Mouse (Mus musculus) midbrain, embryonic 11.5 days (tissue): Measurements from ENCODE around the gene Hoxc6. TPM values are rescaled to one million over a fixed set of nuclear protein-coding genes. Genes with fewer than 3 reads are reported as not detected.

Experiments
- ATAC-seq: fragments of 200-750 bp; cut with Nextera tagmentation; 2 replicates; pipeline ENCODE4 v1.8.0; 2017; ENCODE audit warnings: moderate TSS enrichment, moderate library complexity; ENCODE audit not compliant: low FRiP score
- DNase-seq: peaks from one replicate; pipeline ENCODE4 v3.0.0; 2015; ENCODE audit warnings: low spot score; ENCODE audit errors: missing footprints
- H3K27ac ChIP-seq: fragments of 300-500 bp; sonication (generic); 2 replicates; pipeline ENCODE4 v1.5.1; 2014; ENCODE audit warnings: low read depth, low read length
- H3K27me3 ChIP-seq: fragments of 300-500 bp; sonication (generic); 2 replicates; pipeline ENCODE4 v1.6.1; 2014; ENCODE audit warnings: mild to moderate bottlenecking, low read length, moderate library complexity, mixed read lengths; ENCODE audit not compliant: control insufficient read depth, insufficient read depth
- H3K36me3 ChIP-seq: fragments of 300-500 bp; sonication (generic); 2 replicates; pipeline ENCODE4 v1.6.1; 2014; ENCODE audit warnings: mild to moderate bottlenecking, low read length, moderate library complexity, mixed read lengths; ENCODE audit not compliant: control insufficient read depth, insufficient read depth
- H3K4me1 ChIP-seq: fragments of 300-500 bp; sonication (generic); 2 replicates; pipeline ENCODE4 v1.6.1; 2014; ENCODE audit warnings: low read length; ENCODE audit not compliant: control insufficient read depth, insufficient read depth
- H3K4me2 ChIP-seq: fragments of 300-500 bp; sonication (generic); 2 replicates; pipeline ENCODE4 v1.6.1; 2014; ENCODE audit warnings: mild to moderate bottlenecking, moderate library complexity
- H3K4me3 ChIP-seq: fragments of 300-500 bp; sonication (generic); 2 replicates; pipeline ENCODE4 v1.5.1; 2014; ENCODE audit warnings: low read depth, low read length
- H3K9ac ChIP-seq: fragments of 300-500 bp; sonication (generic); 2 replicates; pipeline ENCODE4 v1.6.1; 2014; ENCODE audit warnings: low read length
- H3K9me3 ChIP-seq: fragments of 300-500 bp; sonication (generic); 2 replicates; pipeline ENCODE4 v1.6.1; 2016; ENCODE audit warnings: low read length; ENCODE audit not compliant: control insufficient read depth
- WGBS: fragments of 180-500 bp; shearing (Covaris S2); extraction: QIAGEN DNeasy Blood & Tissue Kit; methylation state at CpG from one replicate; pipeline ENCODE4 v1.1.7; 2014; 5-methylcytosine and 5-hydroxymethylcytosine counted together
- polyA plus RNA-seq: library from polyadenylated mRNA; unstranded; fragments of >200 nt; fragmentation: Nextera tagmentation; extraction: Ambion mirVana; gene quantifications from 2 replicates; pipeline ENCODE4 v1.2.1, GENCODE M21; 2014

Gene Hoxc6
- polyA plus RNA-seq, 1 experiment from 2014 or later = not detected

- Histone ChIP-seq H3K4me2 (peak within 1 kb of the TSS; percentile 19; the same call in 1 of the 2 replicates), H3K9ac (no peak within 1 kb of the TSS), H3K36me3 (no peaks in the 10 kb centered on the region), H3K4me1 (no peaks in the 10 kb centered on the region; the same call in 1 of the 2 replicates), H3K4me3 (peak within 1 kb of the TSS; percentile 7; the same call in 1 of the 2 replicates), H3K27me3 (peaks cover 99% of the 10 kb centered on the region), H3K27ac (no peak within 1 kb of the TSS), H3K9me3 (no peaks in the 10 kb centered on the region)
- 3% methylated on average over 12 of the region's 12 CpGs for WGBS
- DNase-seq = no peak
- ATAC-seq = no peak
Observed at GRCm38 (mm10) chr15:102967312-102967510, 30.8 kb upstream of the Hoxc6 start, which contains the start of gene Hoxc5. TSS of gene Hoxc5 (plus strand) at chr15:102967443.

- H3K4me1 ChIP-seq = no peaks in the 10 kb centered on the region; the same call in 1 of the 2 replicates
- 1% methylated on average over 34 of the region's 34 CpGs for WGBS
- no peak overlapping the region for H3K4me3 ChIP-seq
- H3K36me3 ChIP-seq = no peaks in the 10 kb centered on the region
- DNase-seq (peak; percentile 94), ATAC-seq (no peak)
- no peak overlapping the region for H3K27ac ChIP-seq
- no peak overlapping the region for H3K4me2 ChIP-seq
- no peaks in the 10 kb centered on the region for H3K9me3 ChIP-seq
- peaks cover 99% of the 10 kb centered on the region for H3K27me3 ChIP-seq
- no peak overlapping the region for H3K9ac ChIP-seq
Observed at GRCm38 (mm10) chr15:102967511-102968397, 30.3 kb upstream of the Hoxc6 start.

DNA sequence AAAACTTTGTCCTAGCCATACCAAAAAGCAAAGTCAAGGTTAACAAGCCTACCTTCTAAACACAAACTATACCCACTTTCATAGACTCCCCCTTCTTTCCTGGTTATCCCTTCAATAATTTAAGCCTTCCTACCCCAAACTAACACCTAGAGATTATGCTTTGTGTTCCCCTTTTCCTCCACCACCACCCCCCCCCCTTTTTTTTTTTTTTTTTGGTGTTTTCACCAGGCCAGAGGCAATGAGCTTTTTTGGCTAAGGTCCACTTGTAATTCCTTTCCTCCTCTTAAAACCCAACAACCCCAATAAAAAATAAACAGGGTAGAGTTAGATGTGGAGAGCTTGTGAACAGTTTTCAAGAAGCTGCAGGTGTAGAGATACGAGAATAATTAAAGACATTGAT, 28.8 kb upstream of the Hoxc6 start:
- ATAC-seq (no peak), DNase-seq (no peak)
- Histone ChIP-seq H3K27me3 (peaks cover 99% of the 10 kb centered on the region), H3K27ac (no peak overlapping the region), H3K4me3 (no peak overlapping the region), H3K4me1 (no peaks in the 10 kb centered on the region; the same call in 1 of the 2 replicates), H3K9ac (no peak overlapping the region), H3K4me2 (no peak overlapping the region), H3K9me3 (no peaks in the 10 kb centered on the region), H3K36me3 (no peaks in the 10 kb centered on the region)
- WGBS = 21% methylated on average over 1 of the region's 1 CpGs

- Histone ChIP-seq H3K9me3 (no peaks in the 10 kb centered on the region), H3K27ac (no peak overlapping the region), H3K9ac (no peak overlapping the region), H3K4me1 (no peaks in the 10 kb centered on the region; the same call in 1 of the 2 replicates), H3K4me2 (no peak overlapping the region), H3K4me3 (no peak overlapping the region), H3K36me3 (no peaks in the 10 kb centered on the region), H3K27me3 (peaks cover 98% of the 10 kb centered on the region)
- no peak for ATAC-seq
- DNase-seq = no peak
- WGBS = 2% methylated on average over 12 of the region's 12 CpGs
Observed at GRCm38 (mm10) chr15:102970740-102971139, 27.3 kb upstream of the Hoxc6 start.

GRCm38 (mm10) chr15:102972254-102972653, 25.8 kb upstream of the Hoxc6 start:
- ATAC-seq (no peak), DNase-seq (peak; percentile 94)
- peaks cover 97% of the 10 kb centered on the region for H3K27me3 ChIP-seq
- H3K9ac ChIP-seq = no peak overlapping the region
- H3K9me3 ChIP-seq = no peaks in the 10 kb centered on the region
- no peak overlapping the region for H3K4me2 ChIP-seq
- WGBS = 1% methylated on average over 21 of the region's 21 CpGs
- no peak overlapping the region for H3K4me3 ChIP-seq
- no peaks in the 10 kb centered on the region for H3K36me3 ChIP-seq
- H3K27ac ChIP-seq = no peak overlapping the region
- no peaks in the 10 kb centered on the region for H3K4me1 ChIP-seq

GRCm38 (mm10) chr15:102972753-102973152, 25.3 kb upstream of the Hoxc6 start:
- H3K9ac ChIP-seq = no peak overlapping the region
- ATAC-seq (no peak), DNase-seq (peak; percentile 92)
- H3K4me3 ChIP-seq = no peak overlapping the region
- WGBS = 0% methylated on average over 6 of the region's 6 CpGs
- no peaks in the 10 kb centered on the region for H3K9me3 ChIP-seq
- no peak overlapping the region for H3K27ac ChIP-seq
- H3K4me2 ChIP-seq = no peak overlapping the region
- H3K36me3 ChIP-seq = no peaks in the 10 kb centered on the region
- no peaks in the 10 kb centered on the region for H3K4me1 ChIP-seq
- peaks cover 97% of the 10 kb centered on the region for H3K27me3 ChIP-seq

DNA sequence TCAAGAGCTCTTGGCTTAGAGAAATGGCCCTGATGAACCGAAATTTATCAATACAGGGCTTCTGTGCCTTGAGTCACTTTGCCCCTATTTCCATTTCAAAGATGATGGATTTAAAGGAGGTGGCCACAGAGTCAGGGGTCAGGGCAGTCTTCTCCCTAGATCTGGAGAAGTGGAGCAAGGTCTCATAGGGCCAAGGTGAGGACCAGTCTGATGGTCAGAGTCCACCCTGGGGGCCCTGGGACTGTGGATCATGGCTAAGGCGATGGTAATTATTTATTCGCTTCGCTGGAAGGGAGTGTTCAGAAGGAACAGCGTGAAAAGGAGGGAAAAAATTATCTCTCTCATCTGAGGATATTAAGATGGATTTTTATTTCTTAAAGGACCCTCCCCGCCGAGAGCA, 23.0 kb upstream of the Hoxc6 start:
- no peak for ATAC-seq
- no peak for DNase-seq
- Histone ChIP-seq H3K4me3 (no peak overlapping the region), H3K9ac (no peak overlapping the region), H3K9me3 (no peaks in the 10 kb centered on the region), H3K36me3 (no peaks in the 10 kb centered on the region), H3K27me3 (peaks cover 98% of the 10 kb centered on the region), H3K4me1 (no peaks in the 10 kb centered on the region), H3K4me2 (no peak overlapping the region), H3K27ac (no peak overlapping the region)
- 3% methylated on average over 7 of the region's 7 CpGs for WGBS

DNA sequence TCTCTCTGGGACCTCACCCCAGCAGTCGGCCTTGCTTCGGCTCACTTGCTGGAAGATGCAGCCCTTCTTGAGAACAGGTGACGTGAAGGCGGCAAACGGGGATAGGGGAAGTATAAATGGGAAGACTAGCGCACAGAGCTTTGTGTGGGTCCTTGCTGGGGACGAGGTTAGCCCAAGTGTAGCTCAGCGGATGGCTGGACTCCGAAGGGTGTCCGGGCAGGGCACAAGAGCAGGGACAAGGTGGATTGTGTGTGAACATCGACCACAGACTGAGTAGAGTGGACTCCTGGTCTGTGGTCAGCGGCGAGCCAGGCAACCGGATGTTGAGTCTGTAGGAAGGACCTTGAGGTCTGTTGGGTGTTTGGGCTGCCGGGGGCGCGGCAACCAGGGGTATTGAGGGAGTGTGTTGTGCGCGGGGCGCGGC, 22.4 kb upstream of the Hoxc6 start:
- DNase-seq (peak; percentile 95), ATAC-seq (no peak)
- Histone ChIP-seq H3K27ac (no peak overlapping the region), H3K4me1 (no peaks in the 10 kb centered on the region), H3K4me3 (no peak overlapping the region), H3K36me3 (no peaks in the 10 kb centered on the region), H3K27me3 (peaks cover 98% of the 10 kb centered on the region), H3K9me3 (no peaks in the 10 kb centered on the region), H3K4me2 (no peak overlapping the region), H3K9ac (no peak overlapping the region)
- WGBS = 1% methylated on average over 21 of the region's 21 CpGs

DNA sequence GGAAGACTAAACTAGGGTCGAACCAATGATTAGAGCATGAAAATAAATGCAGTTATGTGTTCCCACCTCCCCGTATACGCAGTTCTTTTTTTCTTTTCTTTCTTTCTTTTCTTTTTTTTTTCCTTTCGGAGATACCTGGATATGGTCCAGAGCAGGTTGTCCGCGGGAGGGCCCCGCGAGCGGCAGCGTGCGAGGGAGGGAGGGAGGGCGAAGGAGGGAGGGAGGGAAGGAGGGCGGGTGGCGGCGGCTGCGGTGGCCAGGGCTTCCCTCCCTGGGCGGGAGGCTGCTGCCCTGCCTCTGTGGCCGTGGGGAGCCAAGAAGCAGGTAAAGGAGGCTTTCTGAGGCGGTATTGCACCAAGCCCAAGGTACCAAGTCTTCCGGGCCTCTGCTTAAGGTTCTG, 21.9 kb upstream of the Hoxc6 start, which contains the start of gene Hoxc9:
Gene Hoxc9 (plus strand): TSS at position 269 of the 400 bp plus-strand sequence.
- no peak for DNase-seq
- Histone ChIP-seq H3K4me1 (no peaks in the 10 kb centered on the region; the same call in 1 of the 2 replicates), H3K4me3 (no peak within 1 kb of the TSS), H3K9me3 (no peaks in the 10 kb centered on the region), H3K9ac (no peak within 1 kb of the TSS), H3K27me3 (peaks cover 98% of the 10 kb centered on the region), H3K36me3 (no peaks in the 10 kb centered on the region), H3K4me2 (no peak within 1 kb of the TSS), H3K27ac (no peak within 1 kb of the TSS)
- ATAC-seq = no peak
- WGBS = under 1% methylated on average over 16 of the region's 20 CpGs
